Mouse (Mus musculus): ENCODE results near the gene Aldh16a1. TPM values are rescaled to one million over a fixed set of nuclear protein-coding genes. Genes with fewer than 3 reads are reported as not detected.

Gene Aldh16a1
- polyA plus RNA-seq, 1 experiment from 2014 or later = 41.2 TPM

DNA sequence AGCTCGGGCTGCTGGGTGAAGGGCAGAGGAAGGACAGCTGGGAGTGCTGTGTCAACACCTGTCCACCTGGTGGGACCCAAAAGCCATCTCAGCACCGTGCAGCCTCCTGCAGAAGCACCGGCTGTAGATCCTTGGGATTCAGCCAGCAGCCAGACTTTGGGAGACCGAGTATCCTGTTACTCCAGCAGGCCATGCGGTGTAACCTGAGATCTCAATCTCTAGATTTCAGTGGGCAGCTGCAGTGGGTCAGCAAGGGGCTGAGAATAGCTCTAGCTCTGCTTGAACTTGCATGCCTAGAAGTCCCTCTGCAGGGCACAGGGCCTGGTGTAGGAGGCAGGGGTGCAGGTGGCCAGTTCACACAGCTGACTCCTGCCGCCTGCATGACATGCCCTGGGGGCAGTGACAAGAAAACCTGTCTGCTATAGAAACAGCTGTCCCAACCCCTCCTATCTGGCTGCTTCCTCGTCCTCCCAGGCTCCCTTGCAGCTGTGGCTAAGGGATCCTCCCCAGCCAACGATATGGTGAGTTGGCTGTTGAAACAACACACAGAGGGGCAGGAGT, 37.5 kb upstream of the Aldh16a1 start:
- peaks cover 96% of the 10 kb centered on the region for H3K27me3 ChIP-seq (replicated peaks)
- H3K4me2 ChIP-seq = no peak overlapping the region
- H3K4me3 ChIP-seq = no peak overlapping the region
- WGBS (ENCODE audit: insufficient replicate concordance) = 17% methylated on average over 8 of the region's 8 CpGs
- H3K27ac ChIP-seq = no peak overlapping the region
- H3K4me1 ChIP-seq = no peaks in the 10 kb centered on the region
- H3K9ac ChIP-seq = no peak overlapping the region
- H3K9me3 ChIP-seq (replicated peaks) = no peaks in the 10 kb centered on the region
- no peak for ATAC-seq
- H3K36me3 ChIP-seq = no peaks in the 10 kb centered on the region

DNA sequence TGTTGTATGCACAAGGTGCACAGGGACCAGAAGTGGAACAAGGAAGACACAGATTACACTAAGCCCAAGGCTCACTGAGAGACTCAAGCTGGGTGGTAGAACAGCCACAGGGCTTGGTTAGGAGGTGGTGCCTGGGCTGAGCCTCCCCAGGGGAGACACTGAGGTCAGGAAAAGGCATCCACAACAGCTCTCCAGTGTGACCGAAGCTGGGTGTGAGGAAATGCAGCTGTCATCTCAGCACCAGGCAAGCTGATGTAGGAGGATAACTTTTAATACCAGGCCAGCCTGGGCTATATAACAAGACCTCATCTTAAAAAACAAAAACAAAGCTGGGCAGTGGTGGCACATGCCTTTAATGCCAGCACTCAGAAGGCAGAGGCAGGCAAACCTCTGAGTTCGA, 36.8 kb upstream of the Aldh16a1 start:
- Histone ChIP-seq H3K27ac (no peak overlapping the region), H3K36me3 (no peaks in the 10 kb centered on the region), H3K4me2 (no peak overlapping the region), H3K27me3 (replicated peaks) (peaks cover 97% of the 10 kb centered on the region), H3K4me1 (no peaks in the 10 kb centered on the region), H3K9ac (no peak overlapping the region), H3K9me3 (replicated peaks) (no peaks in the 10 kb centered on the region), H3K4me3 (no peak overlapping the region)
- 44% methylated on average over 2 of the region's 2 CpGs for WGBS (ENCODE audit: insufficient replicate concordance)
- ATAC-seq = no peak

GRCm38 (mm10) chr7:45190186-45190585, 35.8 kb upstream of the Aldh16a1 start:
- H3K36me3 ChIP-seq = no peaks in the 10 kb centered on the region
- no peak for ATAC-seq
- no peak overlapping the region for H3K9ac ChIP-seq
- H3K27me3 ChIP-seq (replicated peaks) = peaks cover 98% of the 10 kb centered on the region
- WGBS (ENCODE audit: insufficient replicate concordance) = 75% methylated on average over 6 of the region's 6 CpGs
- no peaks in the 10 kb centered on the region for H3K4me1 ChIP-seq
- no peaks in the 10 kb centered on the region for H3K9me3 ChIP-seq (replicated peaks)
- no peak overlapping the region for H3K27ac ChIP-seq
- no peak overlapping the region for H3K4me2 ChIP-seq
- no peak overlapping the region for H3K4me3 ChIP-seq

GRCm38 (mm10) chr7:45189600-45189999, 35.2 kb upstream of the Aldh16a1 start:
- Histone ChIP-seq H3K4me3 (no peak overlapping the region), H3K4me1 (no peaks in the 10 kb centered on the region), H3K27ac (no peak overlapping the region), H3K27me3 (replicated peaks) (peaks cover 100% of the 10 kb centered on the region), H3K9me3 (replicated peaks) (no peaks in the 10 kb centered on the region), H3K4me2 (no peak overlapping the region), H3K36me3 (no peaks in the 10 kb centered on the region), H3K9ac (no peak overlapping the region)
- WGBS (ENCODE audit: insufficient replicate concordance) = 34% methylated on average over 16 of the region's 16 CpGs
- no peak for ATAC-seq

DNA sequence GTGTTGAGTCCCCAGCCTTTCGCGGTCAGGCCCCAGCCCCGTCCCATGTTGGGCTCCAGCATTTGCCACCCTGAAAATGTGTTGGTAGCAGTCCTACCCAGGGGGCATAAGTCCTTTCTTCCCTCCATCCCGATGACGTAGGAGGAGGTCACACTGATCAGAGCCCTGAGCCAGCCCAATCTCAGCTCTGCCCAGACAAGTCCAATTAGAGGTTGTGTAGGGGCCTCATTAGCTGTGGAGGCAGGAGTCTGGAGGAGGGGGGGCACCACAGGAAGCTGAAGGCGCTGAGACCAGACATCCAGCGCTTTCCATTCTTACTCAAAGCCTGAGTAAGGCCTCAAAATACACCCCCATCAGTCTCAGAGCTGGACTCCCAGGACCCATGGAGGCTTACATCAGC, 31.5 kb upstream of the Aldh16a1 start:
- H3K4me3 ChIP-seq = no peak overlapping the region
- H3K9ac ChIP-seq = no peak overlapping the region
- WGBS (ENCODE audit: insufficient replicate concordance) = 47% methylated on average over 7 of the region's 7 CpGs
- peaks cover 100% of the 10 kb centered on the region for H3K27me3 ChIP-seq (replicated peaks)
- peaks cover 18% of the 10 kb centered on the region for H3K4me1 ChIP-seq
- H3K4me2 ChIP-seq = no peak overlapping the region
- no peak for ATAC-seq
- no peaks in the 10 kb centered on the region for H3K36me3 ChIP-seq
- H3K27ac ChIP-seq = no peak overlapping the region
- no peaks in the 10 kb centered on the region for H3K9me3 ChIP-seq (replicated peaks)

DNA sequence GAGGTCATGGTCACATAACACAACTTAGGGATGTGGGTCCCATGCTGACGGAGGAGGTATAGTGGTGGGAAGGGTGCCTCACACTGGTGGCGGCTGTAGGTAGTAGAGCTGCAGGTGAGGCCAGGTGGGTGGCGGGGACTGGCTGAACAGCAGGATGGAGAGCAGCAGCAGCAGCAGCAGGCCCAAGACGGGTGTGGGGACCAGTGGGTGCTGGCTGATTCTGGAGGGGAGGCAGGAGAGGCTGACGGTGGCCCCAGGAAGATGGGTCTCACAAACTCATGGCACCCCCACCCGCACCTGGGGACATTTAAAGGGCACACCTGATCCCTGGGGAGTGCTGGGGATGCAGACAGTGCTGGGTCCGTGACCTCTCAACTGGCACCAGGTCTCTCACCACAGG, 29.3 kb upstream of the Aldh16a1 start:
- H3K4me1 ChIP-seq = peaks cover 18% of the 10 kb centered on the region
- H3K4me2 ChIP-seq = no peak overlapping the region
- H3K27me3 ChIP-seq (replicated peaks) = peaks cover 100% of the 10 kb centered on the region
- no peak overlapping the region for H3K27ac ChIP-seq
- 58% methylated on average over 7 of the region's 7 CpGs for WGBS (ENCODE audit: insufficient replicate concordance)
- no peaks in the 10 kb centered on the region for H3K9me3 ChIP-seq (replicated peaks)
- no peak overlapping the region for H3K9ac ChIP-seq
- ATAC-seq = no peak
- no peak overlapping the region for H3K4me3 ChIP-seq
- no peaks in the 10 kb centered on the region for H3K36me3 ChIP-seq

- Histone ChIP-seq H3K36me3 (no peaks in the 10 kb centered on the region), H3K27ac (no peak overlapping the region), H3K9ac (0 out of 2 replicates have a peak overlapping the region, but pooled peaks have one; percentile 7), H3K9me3 (replicated peaks) (no peaks in the 10 kb centered on the region), H3K4me3 (peak overlapping the region; percentile 21), H3K4me1 (peaks cover 18% of the 10 kb centered on the region), H3K4me2 (peak overlapping the region; percentile 69), H3K27me3 (replicated peaks) (peaks cover 100% of the 10 kb centered on the region)
- WGBS (ENCODE audit: insufficient replicate concordance) = 17% methylated on average over 11 of the region's 11 CpGs
- peak; percentile 4; the same call in 1 of the 2 replicates for ATAC-seq
These were observed 28.2 kb upstream of the Aldh16a1 start for GRCm38 (mm10) chr7:45182606-45183005.

DNA sequence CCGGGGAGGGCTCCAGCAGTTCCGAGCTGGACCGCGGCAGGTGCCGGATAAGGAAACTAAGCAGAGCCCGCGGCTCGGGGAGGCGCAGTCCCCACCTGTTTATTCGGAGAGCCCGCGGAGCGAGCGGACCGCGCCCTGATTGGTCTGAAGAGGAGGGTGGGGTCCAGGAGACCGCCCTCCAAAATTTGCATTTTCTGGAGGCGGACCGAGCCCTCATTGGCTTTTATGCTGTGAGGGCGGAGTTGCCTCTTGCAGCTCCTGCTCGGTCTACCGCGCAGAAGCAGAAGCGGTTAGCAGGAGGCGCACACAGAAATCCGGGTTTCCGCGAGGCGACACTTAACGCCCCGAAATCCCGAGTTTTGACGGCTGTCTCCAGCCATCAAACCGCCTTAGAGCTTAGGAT, 27.8 kb upstream of the Aldh16a1 start:
- peak; percentile 91 for ATAC-seq
- Histone ChIP-seq H3K27me3 (replicated peaks) (peaks cover 100% of the 10 kb centered on the region), H3K4me3 (peak overlapping the region; percentile 47), H3K4me1 (peaks cover 18% of the 10 kb centered on the region), H3K27ac (no peak overlapping the region), H3K4me2 (peak overlapping the region; percentile 69), H3K9me3 (replicated peaks) (no peaks in the 10 kb centered on the region), H3K9ac (0 out of 2 replicates have a peak overlapping the region, but pooled peaks have one; percentile 7), H3K36me3 (no peaks in the 10 kb centered on the region)
- WGBS (ENCODE audit: insufficient replicate concordance) = under 1% methylated on average over 34 of the region's 34 CpGs

GRCm38 (mm10) chr7:45181540-45181939, 27.2 kb upstream of the Aldh16a1 start:
- H3K4me2 ChIP-seq = peak overlapping the region; percentile 69
- H3K27ac ChIP-seq = no peak overlapping the region
- H3K9ac ChIP-seq = no peak overlapping the region
- H3K9me3 ChIP-seq (replicated peaks) = no peaks in the 10 kb centered on the region
- H3K36me3 ChIP-seq = no peaks in the 10 kb centered on the region
- WGBS (ENCODE audit: insufficient replicate concordance) = 8% methylated on average over 34 of the region's 35 CpGs
- peaks cover 100% of the 10 kb centered on the region for H3K27me3 ChIP-seq (replicated peaks)
- ATAC-seq = no peak
- peak overlapping the region; percentile 47 for H3K4me3 ChIP-seq
- H3K4me1 ChIP-seq = peaks cover 18% of the 10 kb centered on the region

GRCm38 (mm10) chr7:45180896-45181477, 26.6 kb upstream of the Aldh16a1 start, which contains the start of gene Pth2:
Gene Pth2 (plus strand): TSS chr7:45180995.
- Histone ChIP-seq H3K36me3 (no peaks in the 10 kb centered on the region), H3K4me3 (peak within 1 kb of the TSS; percentile 47), H3K27ac (no peak within 1 kb of the TSS), H3K9me3 (replicated peaks) (no peaks in the 10 kb centered on the region), H3K4me2 (peak within 1 kb of the TSS; percentile 69), H3K9ac (no peak within 1 kb of the TSS), H3K27me3 (replicated peaks) (peaks cover 100% of the 10 kb centered on the region), H3K4me1 (peaks cover 23% of the 10 kb centered on the region)
- 24% methylated on average over 20 of the region's 20 CpGs for WGBS (ENCODE audit: insufficient replicate concordance)
- no peak for ATAC-seq

DNA sequence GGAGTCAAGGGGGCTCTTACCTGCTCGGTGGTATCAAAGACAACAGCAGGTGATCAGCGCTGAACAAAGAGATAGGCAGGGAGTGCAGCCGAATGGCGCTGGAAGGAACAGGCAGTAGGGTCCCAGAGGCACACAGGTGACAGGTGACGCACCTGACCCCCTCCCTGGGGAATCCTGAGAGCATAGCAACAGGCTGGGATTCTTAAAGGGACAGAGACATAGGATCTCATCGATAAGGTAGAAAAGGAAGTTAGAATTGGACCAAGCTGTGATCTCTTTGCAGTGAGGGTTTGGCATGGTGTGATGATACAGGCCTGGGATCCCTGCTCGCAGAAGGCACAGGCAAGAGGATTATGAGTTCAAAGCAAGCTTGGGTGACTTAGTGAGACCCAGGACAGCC, 25.1 kb upstream of the Aldh16a1 start, which contains the start of gene Gfy:
Gene Gfy, minus strand, starts transcription at position 101 of the 400 bp plus-strand sequence.
- no peaks in the 10 kb centered on the region for H3K36me3 ChIP-seq
- no peak within 1 kb of the TSS for H3K27ac ChIP-seq
- H3K9me3 ChIP-seq (replicated peaks) = no peaks in the 10 kb centered on the region
- H3K4me2 ChIP-seq = no peak within 1 kb of the TSS
- H3K9ac ChIP-seq = no peak within 1 kb of the TSS
- 27% methylated on average over 7 of the region's 7 CpGs for WGBS (ENCODE audit: insufficient replicate concordance)
- peaks cover 100% of the 10 kb centered on the region for H3K27me3 ChIP-seq (replicated peaks)
- H3K4me3 ChIP-seq = no peak within 1 kb of the TSS
- no peak for ATAC-seq
- H3K4me1 ChIP-seq = peaks cover 23% of the 10 kb centered on the region

DNA sequence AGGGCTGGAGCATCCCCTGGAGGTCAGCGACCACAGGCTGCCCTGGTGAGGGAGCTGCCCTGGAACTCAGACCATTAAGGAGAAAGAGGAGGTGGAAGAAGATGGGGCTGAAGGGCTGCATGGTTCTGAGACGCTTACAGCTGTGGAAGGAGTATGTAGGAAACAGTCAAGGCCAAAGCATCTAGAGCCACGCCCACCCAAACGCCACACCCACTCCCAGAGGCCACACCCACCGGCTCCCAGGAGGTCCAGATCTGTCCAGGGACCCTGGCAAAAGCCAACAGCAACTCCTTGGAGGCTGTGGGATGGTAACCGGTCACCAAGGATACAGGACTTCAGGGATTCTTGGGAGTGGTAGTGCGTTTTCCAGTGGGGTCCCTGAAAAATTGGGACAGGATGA, 24.2 kb upstream of the Aldh16a1 start:
- 22% methylated on average over 7 of the region's 7 CpGs for WGBS (ENCODE audit: insufficient replicate concordance)
- Histone ChIP-seq H3K27ac (no peak overlapping the region), H3K9ac (no peak overlapping the region), H3K4me1 (peaks cover 23% of the 10 kb centered on the region), H3K27me3 (replicated peaks) (peaks cover 98% of the 10 kb centered on the region), H3K4me2 (no peak overlapping the region), H3K9me3 (replicated peaks) (no peaks in the 10 kb centered on the region), H3K36me3 (no peaks in the 10 kb centered on the region), H3K4me3 (no peak overlapping the region)
- no peak for ATAC-seq
